Mouse (Mus musculus): ENCODE data around the gene Cdc25b.
"Not testable (repeated sequence)": the region's sequence is repeated elsewhere in the genome, so short reads cannot be mapped to it uniquely, and the experiment has no call there.

Gene Cdc25b

DNA sequence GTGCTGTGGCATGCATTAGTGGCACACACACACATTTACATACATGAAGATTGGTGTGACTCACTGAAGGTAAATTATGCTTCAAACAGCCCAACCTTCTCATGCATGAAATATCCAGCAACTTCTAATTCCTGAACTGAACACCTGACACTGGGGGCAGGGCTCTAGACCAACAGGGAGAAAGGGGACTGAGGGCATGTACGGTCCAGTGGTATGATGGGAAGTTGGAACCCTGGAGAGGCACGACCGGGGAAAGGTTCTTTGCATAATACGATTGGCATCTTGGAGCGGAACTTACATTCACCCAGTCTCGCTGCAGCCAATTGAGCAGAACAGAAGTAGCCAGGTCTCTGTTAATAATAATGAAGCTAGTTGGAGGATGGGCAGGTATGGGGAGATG lies 38.4 kb downstream of the Cdc25b start:
- no peak for DNase-seq (ENCODE audit: low spot score in 2 of 2)

DNA sequence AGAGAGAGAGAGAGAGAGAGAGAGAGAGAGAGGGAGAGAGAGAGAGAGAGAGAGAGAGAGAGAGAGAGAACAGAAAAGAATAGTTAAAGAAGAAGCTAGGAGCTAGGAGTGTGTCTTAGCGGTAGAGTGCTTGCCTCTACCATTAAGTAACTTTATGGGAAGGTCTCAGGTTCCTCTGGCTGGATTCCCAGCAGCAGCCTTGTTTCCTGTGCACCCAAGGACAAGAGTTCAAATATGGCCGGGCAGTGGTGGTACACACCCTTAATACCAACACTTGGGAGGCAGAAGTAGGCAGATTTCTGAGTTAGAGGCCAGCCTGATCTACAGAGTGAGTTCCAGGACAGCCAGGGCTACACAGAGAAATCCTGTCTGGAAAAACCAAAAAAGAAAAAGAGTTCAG lies 39.9 kb downstream of the Cdc25b start:
- DNase-seq (ENCODE audit: low spot score in 2 of 2), result not testable (repeated sequence)

DNA sequence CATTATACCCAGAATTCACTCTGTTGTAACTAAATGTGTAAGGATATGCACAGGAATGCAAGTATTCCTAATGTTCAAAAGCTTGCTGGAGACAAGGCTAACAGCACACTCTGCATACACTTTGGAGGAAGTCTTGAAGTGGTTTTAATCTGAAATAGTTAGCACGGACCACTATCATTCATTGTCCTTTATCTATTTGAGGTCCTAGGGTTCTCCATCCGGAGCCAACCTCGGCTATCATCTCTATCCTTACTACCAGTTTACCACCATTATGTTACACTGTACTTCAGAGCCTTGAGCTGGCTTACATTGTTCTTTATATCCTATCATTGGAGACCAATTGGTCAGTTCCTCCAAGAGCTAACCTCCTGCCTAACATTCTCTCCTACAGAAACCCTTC lies 40.5 kb downstream of the Cdc25b start:
- DNase-seq (ENCODE audit: low spot score in 2 of 2), result no peak

DNA sequence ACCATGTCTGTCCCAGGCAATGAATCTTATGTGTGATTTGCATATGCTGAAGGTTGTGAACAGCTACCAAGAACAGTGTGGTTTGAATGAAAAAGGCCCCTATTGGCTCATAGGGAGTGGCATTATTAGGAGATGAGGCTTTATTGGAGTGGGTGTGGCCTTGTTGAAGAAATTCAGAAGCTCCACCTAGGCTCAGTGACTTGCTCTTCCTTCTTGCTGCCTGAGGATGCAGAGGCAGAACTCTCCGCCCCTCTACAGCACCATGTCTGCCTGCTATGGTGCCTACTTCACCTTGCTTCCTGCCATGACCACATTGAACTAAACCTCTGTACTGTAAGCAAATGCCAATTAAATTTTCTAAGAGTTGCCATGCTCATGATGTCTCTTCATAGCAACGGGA lies 45.8 kb downstream of the Cdc25b start:
- no peak for DNase-seq (ENCODE audit: low spot score in 2 of 2)

DNA sequence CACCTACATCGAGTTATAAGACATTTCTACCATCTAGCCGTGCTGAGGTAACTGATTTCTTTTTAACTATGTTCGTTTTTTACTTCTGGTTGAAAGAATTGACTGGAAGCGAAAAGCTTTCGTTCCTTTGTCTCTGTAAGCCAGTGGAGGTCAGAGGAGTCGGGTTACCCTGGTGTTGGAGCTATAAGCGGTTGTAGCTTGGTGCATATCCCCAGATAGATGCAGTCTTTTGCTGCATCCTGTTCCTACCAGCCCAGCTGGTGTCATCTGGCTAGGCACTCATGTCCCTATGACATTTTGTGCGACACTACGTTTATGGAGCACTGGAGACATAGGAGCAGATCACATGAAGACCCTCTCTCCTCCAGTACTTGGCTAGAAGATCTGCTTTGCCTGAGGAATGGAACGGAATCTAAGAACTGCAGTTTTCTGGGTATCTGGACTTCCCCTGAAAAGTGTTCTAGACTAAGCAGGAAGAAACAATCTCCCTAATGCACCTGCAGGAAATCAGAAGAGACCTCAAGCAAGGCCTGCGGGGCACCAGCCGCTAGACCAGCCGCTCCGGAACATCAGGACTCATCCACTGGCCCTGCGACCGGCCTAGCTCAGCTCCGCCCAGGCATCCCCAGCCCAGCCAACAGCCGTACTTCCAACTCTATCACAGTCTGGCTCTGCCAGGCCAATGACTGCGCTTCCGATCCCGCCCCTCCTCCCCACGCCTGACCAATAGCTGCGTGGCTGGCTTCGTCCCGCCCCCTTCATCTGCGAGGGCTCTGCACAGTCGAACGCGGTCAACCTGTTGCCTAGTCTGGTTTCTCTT lies 46.8 kb downstream of the Cdc25b start, which contains the start of gene Mavs:
TSS of gene Mavs (plus strand) at position 757 of the 820 bp plus-strand sequence.
- DNase-seq (ENCODE audit: low spot score in 2 of 2), result peak; percentile 82 to 91

DNA sequence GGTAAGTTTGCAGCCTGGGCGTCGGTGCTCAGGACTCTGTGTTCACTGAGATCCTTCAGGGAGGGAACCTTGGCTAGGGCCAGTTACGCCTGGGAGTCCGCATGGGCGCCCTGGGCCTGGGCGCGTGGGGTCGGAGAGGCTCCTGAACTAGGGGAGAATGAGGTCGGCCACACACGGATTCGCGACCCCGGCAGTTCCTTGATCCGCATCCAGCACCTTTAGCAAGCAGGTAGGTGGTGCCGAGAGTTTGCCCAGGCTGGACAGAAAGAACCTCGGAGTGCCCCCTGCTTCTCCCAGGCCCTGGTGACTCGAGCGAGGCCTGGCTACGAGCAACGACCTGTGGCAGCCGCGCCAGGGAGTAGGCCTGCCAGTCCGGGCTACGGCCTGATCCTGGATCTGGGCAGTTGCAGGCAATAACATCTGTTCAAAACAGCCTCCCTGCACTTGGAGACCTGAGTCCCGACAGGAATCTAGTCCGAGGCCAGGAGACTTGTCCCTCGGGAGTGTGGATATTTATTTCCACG lies 47.4 kb downstream of the Cdc25b start:
- peak in 1 of 2 experiments; percentile 10 for DNase-seq (ENCODE audit: low spot score in 2 of 2)

DNA sequence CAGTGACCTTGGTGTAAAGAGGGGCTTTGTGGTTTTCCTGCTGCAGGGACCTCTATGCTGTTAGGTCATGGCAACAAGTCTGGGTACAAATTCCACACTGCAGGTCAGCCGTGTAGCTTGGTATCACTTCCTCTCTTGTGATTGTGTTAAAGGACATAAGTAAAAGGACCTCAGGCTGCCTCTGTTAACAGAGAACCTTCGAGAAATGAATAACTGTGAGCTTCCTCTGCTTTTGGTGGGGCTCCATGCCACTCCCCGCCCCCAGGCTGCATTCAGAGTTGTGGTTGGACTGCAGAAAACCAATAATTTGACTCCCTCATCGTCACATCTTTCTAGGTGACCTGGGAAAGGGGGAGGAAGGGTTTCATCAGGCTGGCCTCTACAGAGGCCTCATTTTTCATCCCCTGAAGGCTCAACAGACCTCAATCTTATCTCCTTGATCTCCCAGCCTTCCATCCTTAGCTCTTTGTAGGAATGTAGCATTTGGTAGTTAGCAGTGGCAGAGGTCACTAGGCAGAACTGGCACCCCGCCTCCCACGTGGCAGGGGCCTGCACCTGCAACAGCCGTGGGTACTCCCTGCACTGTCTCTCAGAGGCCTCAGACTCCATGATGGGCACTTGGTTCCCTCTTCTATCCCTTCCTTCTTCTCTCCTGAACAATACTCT lies 48.4 kb downstream of the Cdc25b start:
- DNase-seq (ENCODE audit: low spot score in 2 of 2), result no peak

DNA sequence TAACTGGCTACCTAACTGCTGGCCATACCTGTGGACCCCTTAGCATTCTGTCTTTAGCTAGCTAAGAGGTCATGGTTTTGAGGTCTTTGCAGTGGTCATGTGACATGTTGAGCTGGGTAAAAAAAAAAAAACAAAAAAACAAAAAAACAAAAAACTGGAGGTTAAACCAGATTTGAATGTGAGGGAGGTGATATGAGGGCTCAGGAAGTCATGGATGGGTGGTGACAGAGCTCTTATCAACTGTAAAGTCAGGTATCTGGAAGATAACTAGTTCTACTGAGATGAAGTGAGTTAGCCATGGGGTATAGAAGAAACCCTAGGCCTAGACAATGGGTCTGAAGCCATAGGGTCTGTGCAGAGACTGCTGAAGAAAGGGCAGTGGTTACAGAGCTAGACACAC lies 55.4 kb downstream of the Cdc25b start:
- no peak for DNase-seq (ENCODE audit: low spot score in 2 of 2)

DNA sequence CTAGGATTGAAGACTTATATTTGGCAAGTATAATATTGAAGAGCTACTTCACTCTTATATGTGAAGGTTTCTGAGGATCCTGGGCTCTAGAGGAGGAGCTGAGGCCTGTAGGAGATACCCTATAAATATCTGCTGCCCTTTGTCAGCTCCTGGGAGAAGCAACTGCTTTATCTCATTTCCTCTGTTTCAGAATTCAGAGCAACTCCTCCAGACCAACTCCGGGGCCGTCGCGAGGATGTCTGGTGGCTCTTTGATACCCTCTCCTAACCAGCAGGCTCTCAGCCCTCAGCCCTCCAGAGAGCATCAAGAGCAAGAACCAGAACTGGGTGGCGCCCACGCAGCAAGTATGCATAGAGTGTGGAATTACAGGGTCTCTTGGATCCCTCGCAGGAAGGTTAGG lies 56.2 kb downstream of the Cdc25b start:
- no peak for DNase-seq (ENCODE audit: low spot score in 2 of 2)

Measured in cerebellum, postnatal 4 days (tissue).